Mouse (Mus musculus): Measurements from ENCODE around the gene Cd300lg. TPM values are rescaled to one million over a fixed set of nuclear protein-coding genes. Genes with fewer than 3 reads are reported as not detected.

Cd300lg gene
- polyA plus RNA-seq, 1 experiment from 2014 or later: 1.6 TPM

- H3K4me1 ChIP-seq (replicated peaks): peaks cover 23% of the 10 kb centered on the region
- H3K36me3 ChIP-seq: no peaks in the 10 kb centered on the region
- no peaks in the 10 kb centered on the region for H3K27me3 ChIP-seq (replicated peaks)
- H3K9me3 ChIP-seq: no peaks in the 10 kb centered on the region
- H3K4me2 ChIP-seq (replicated peaks): peak overlapping the region; percentile 97
- peak overlapping the region; percentile 77 for H3K27ac ChIP-seq
- peak overlapping the region; percentile 53 for H3K9ac ChIP-seq
- H3K4me3 ChIP-seq (replicated peaks): peak overlapping the region; percentile 68
- WGBS: under 1% methylated on average over 39 of the region's 39 CpGs
- peak; percentile 70 for ATAC-seq
Measured at GRCm38 (mm10) chr11:102087081-102087751, 45.9 kb downstream of the Cd300lg start.

- no peaks in the 10 kb centered on the region for H3K27me3 ChIP-seq (replicated peaks)
- H3K36me3 ChIP-seq: no peaks in the 10 kb centered on the region
- peak within 1 kb of the TSS; percentile 53 for H3K9ac ChIP-seq
- H3K4me3 ChIP-seq (replicated peaks): peak within 1 kb of the TSS; percentile 68
- H3K9me3 ChIP-seq: no peaks in the 10 kb centered on the region
- H3K4me1 ChIP-seq (replicated peaks): peaks cover 14% of the 10 kb centered on the region
- under 1% methylated on average over 49 of the region's 49 CpGs for WGBS
- ATAC-seq: peak; percentile 80
- peak within 1 kb of the TSS; percentile 77 for H3K27ac ChIP-seq
- H3K4me2 ChIP-seq (replicated peaks): peak within 1 kb of the TSS; percentile 97
Measured at GRCm38 (mm10) chr11:102087931-102088898, 46.9 kb downstream of the Cd300lg start, which contains the start of gene Mpp2. TSS of gene Mpp2 (minus strand) at chr11:102088515.

GRCm38 (mm10) chr11:102089088-102089808 lies 47.9 kb downstream of the Cd300lg start:
- Histone ChIP-seq H3K4me1 (replicated peaks) (peaks cover 13% of the 10 kb centered on the region), H3K9me3 (no peaks in the 10 kb centered on the region), H3K4me3 (replicated peaks) (peak overlapping the region; percentile 68), H3K4me2 (replicated peaks) (peak overlapping the region; percentile 97), H3K9ac (peak overlapping the region; percentile 53), H3K27me3 (replicated peaks) (no peaks in the 10 kb centered on the region), H3K36me3 (no peaks in the 10 kb centered on the region), H3K27ac (peak overlapping the region; percentile 77)
- WGBS: under 1% methylated on average over 20 of the region's 20 CpGs
- ATAC-seq: peak; percentile 78

- 0 out of 2 replicates have a peak, but pooled peaks cover 9% of the 10 kb centered on the region for H3K27me3 ChIP-seq (replicated peaks)
- H3K36me3 ChIP-seq: no peaks in the 10 kb centered on the region
- 74% methylated on average over 3 of the region's 3 CpGs for WGBS
- no peak for ATAC-seq
- H3K27ac ChIP-seq: no peak overlapping the region
- peaks cover 6% of the 10 kb centered on the region; the same call in 1 of the 2 replicates for H3K4me1 ChIP-seq (replicated peaks)
- H3K4me2 ChIP-seq (replicated peaks): no peak overlapping the region
- no peaks in the 10 kb centered on the region for H3K9me3 ChIP-seq
- no peak overlapping the region for H3K4me3 ChIP-seq (replicated peaks)
- H3K9ac ChIP-seq: no peak overlapping the region
Measured at GRCm38 (mm10) chr11:102095676-102096075, 54.4 kb downstream of the Cd300lg start.

- 62% methylated on average over 5 of the region's 5 CpGs for WGBS
- no peak overlapping the region for H3K9ac ChIP-seq
- ATAC-seq: peak; percentile 11; the same call in 1 of the 2 replicates
Measured at GRCm38 (mm10) chr11:102096446-102096845, 55.1 kb downstream of the Cd300lg start.

GRCm38 (mm10) chr11:102096887-102097391 lies 55.6 kb downstream of the Cd300lg start:
- Histone ChIP-seq H3K4me1 (replicated peaks) (peaks cover 6% of the 10 kb centered on the region; the same call in 1 of the 2 replicates), H3K9ac (peak overlapping the region; percentile 35; the same call in 1 of the 2 replicates)

More at GRCm38 (mm10) chr11:102096446-102096845, 55.1 kb downstream of the Cd300lg start:
- Histone ChIP-seq H3K9me3 (no peaks in the 10 kb centered on the region), H3K36me3 (no peaks in the 10 kb centered on the region), H3K27me3 (replicated peaks) (0 out of 2 replicates have a peak, but pooled peaks cover 12% of the 10 kb centered on the region), H3K27ac (no peak overlapping the region), H3K4me3 (replicated peaks) (no peak overlapping the region), H3K4me2 (replicated peaks) (peak overlapping the region; percentile 57), H3K4me1 (replicated peaks) (peaks cover 6% of the 10 kb centered on the region; the same call in 1 of the 2 replicates)

GRCm38 (mm10) chr11:102101219-102101618 lies 59.9 kb downstream of the Cd300lg start, which contains the start of gene Ppy:
TSS of gene Ppy (minus strand) at chr11:102101319.
- Histone ChIP-seq H3K27me3 (replicated peaks) (peaks cover 38% of the 10 kb centered on the region), H3K4me3 (replicated peaks) (no peak within 1 kb of the TSS), H3K27ac (no peak within 1 kb of the TSS), H3K36me3 (no peaks in the 10 kb centered on the region), H3K9me3 (no peaks in the 10 kb centered on the region), H3K4me1 (replicated peaks) (peaks cover 9% of the 10 kb centered on the region; the same call in 1 of the 2 replicates), H3K9ac (no peak within 1 kb of the TSS), H3K4me2 (replicated peaks) (no peak within 1 kb of the TSS)
- ATAC-seq: no peak
- 82% methylated on average over 4 of the region's 4 CpGs for WGBS

More at GRCm38 (mm10) chr11:102096887-102097391, 55.6 kb downstream of the Cd300lg start:
- Histone ChIP-seq H3K9me3 (no peaks in the 10 kb centered on the region), H3K36me3 (no peaks in the 10 kb centered on the region), H3K27me3 (replicated peaks) (peaks cover 12% of the 10 kb centered on the region; the same call in 1 of the 2 replicates), H3K4me3 (replicated peaks) (peak overlapping the region; percentile 15; the same call in 1 of the 2 replicates), H3K4me2 (replicated peaks) (peak overlapping the region; percentile 57), H3K27ac (no peak overlapping the region)
- ATAC-seq: peak; percentile 95
- WGBS: 4% methylated on average over 18 of the region's 18 CpGs

- Histone ChIP-seq H3K9me3 (no peaks in the 10 kb centered on the region), H3K4me1 (replicated peaks) (peaks cover 6% of the 10 kb centered on the region; the same call in 1 of the 2 replicates), H3K4me2 (replicated peaks) (no peak overlapping the region), H3K4me3 (replicated peaks) (no peak overlapping the region), H3K36me3 (no peaks in the 10 kb centered on the region), H3K27me3 (replicated peaks) (peaks cover 52% of the 10 kb centered on the region), H3K27ac (no peak overlapping the region), H3K9ac (no peak overlapping the region)
- 15% methylated on average over 17 of the region's 17 CpGs for WGBS
- ATAC-seq: 0 out of 2 replicates have a peak, but pooled peaks have one; percentile 64
Measured at GRCm38 (mm10) chr11:102102485-102103258, 61.4 kb downstream of the Cd300lg start.
